Mouse (Mus musculus): ENCODE results near the gene Slc25a21. TPM values are rescaled to one million over a fixed set of nuclear protein-coding genes. Genes with fewer than 3 reads are reported as not detected.

Gene Slc25a21
- polyA plus RNA-seq, 1 experiment from 2014 or later, result 0.52 TPM

Other genes with a start within 250 kb of the Slc25a21 start
- gene Prps1l3, start 32.9 kb upstream of the Slc25a21 start, polyA plus RNA-seq (2016; fragmentation: Nextera tagmentation; extraction: Ambion mirVana), result 52.0 and 52.2 TPM in 2 replicates
- gene Mipol1, start 33.0 kb upstream of the Slc25a21 start, polyA plus RNA-seq (2016; fragmentation: Nextera tagmentation; extraction: Ambion mirVana), result 6.1 and 8.6 TPM in 2 replicates

Measured in hindbrain, embryonic 12.5 days (tissue).